Mouse (Mus musculus) lung, adult 2 months (tissue): Measurements from ENCODE around the gene Nmral1.

Experiments used
- CTCF ChIP-seq: fragments of 200-500 bp; IDR thresholded peaks from 2 replicates; pipeline ENCODE4 v1.5.1; 2011; ENCODE audit warnings: mild to moderate bottlenecking, low read length, control low read depth; ENCODE audit not compliant: insufficient read depth
- POLR2A ChIP-seq: fragments of 200-500 bp; IDR thresholded peaks from 2 replicates; pipeline ENCODE4 v1.6.1; 2011; ENCODE audit warnings: low read depth, mild to moderate bottlenecking, control low read depth, low read length, borderline replicate concordance; ENCODE audit errors: extremely low read depth

DNA sequence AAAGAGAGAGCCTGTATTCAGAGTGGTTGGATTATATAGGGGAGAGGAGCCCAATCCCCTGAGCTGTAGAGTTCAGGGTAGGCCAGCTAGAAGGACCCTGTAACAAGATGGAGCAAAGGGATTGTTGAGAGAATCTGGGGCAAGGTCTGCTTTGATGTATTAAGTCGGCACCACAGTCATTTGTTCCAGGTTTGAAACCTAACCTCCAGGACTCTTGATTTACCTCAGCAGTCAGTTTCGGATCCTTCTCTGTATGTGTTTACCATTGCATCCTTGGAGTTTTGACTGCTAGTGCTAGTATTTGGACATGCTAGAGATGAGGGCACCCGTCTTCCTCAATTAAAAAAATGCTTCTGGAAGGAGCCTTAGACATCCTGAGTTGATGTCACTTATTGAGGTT, 33.0 kb upstream of the Nmral1 start:
- TF ChIP-seq CTCF (no peak), POLR2A (no peak)
